Mouse (Mus musculus) lung, embryonic 16.5 days (tissue): ENCODE measurements around the gene Pkp3. TPM values are rescaled to one million over a fixed set of nuclear protein-coding genes. Genes with fewer than 3 reads are reported as not detected.

Experiments used
- ATAC-seq: fragments of 200-750 bp; cut with Nextera tagmentation; 2 replicates; pipeline ENCODE4 v1.8.0; 2017; ENCODE audit warnings: low read depth, mild to moderate bottlenecking, moderate library complexity
- H3K27ac ChIP-seq: fragments of 300-500 bp; sonication (generic); 2 replicates; pipeline ENCODE4 v1.5.1; 2014; ENCODE audit warnings: mild to moderate bottlenecking, control low read depth, low read length
- H3K27me3 ChIP-seq: fragments of 300-500 bp; sonication (generic); 2 replicates; pipeline ENCODE4 v1.6.1; 2014; ENCODE audit warnings: low read depth, low read length, mixed read lengths; ENCODE audit not compliant: control insufficient read depth, insufficient read depth
- H3K36me3 ChIP-seq: fragments of 300-500 bp; sonication (generic); 2 replicates; pipeline ENCODE4 v1.6.1; 2014; ENCODE audit warnings: low read length; ENCODE audit not compliant: control insufficient read depth, insufficient read depth
- H3K4me1 ChIP-seq: fragments of 300-500 bp; sonication (generic); replicated peaks from 2 replicates; pipeline ENCODE4 v1.6.1; 2014; ENCODE audit warnings: low read length, mixed read lengths; ENCODE audit not compliant: control insufficient read depth, insufficient read depth
- H3K4me2 ChIP-seq: fragments of 300-500 bp; sonication (generic); 2 replicates; pipeline ENCODE4 v1.6.1; 2014; ENCODE audit warnings: low read depth, low read length, control low read depth
- H3K4me3 ChIP-seq: fragments of 300-500 bp; sonication (generic); 2 replicates; pipeline ENCODE4 v1.5.1; 2014; ENCODE audit warnings: mild to moderate bottlenecking, low read length, control low read depth
- H3K9ac ChIP-seq: fragments of 300-500 bp; sonication (generic); 2 replicates; pipeline ENCODE4 v1.6.1; 2014; ENCODE audit warnings: low read length, control low read depth
- H3K9me3 ChIP-seq: fragments of 300-500 bp; sonication (generic); 2 replicates; pipeline ENCODE4 v1.6.1; 2016; ENCODE audit warnings: low read length; ENCODE audit not compliant: control insufficient read depth
- WGBS: fragments of 180-500 bp; shearing (Covaris S2); extraction: QIAGEN DNeasy Blood & Tissue Kit; methylation state at CpG from one replicate; pipeline ENCODE4 v1.1.7; 2014; 5-methylcytosine and 5-hydroxymethylcytosine counted together
- polyA plus RNA-seq: library from polyadenylated mRNA; unstranded; fragments of >200 nt; fragmentation: Nextera tagmentation; extraction: Ambion mirVana; gene quantifications from 2 replicates; pipeline ENCODE4 v1.2.1, GENCODE M21; 2015

Gene Pkp3
- polyA plus RNA-seq, 1 experiment from 2014 or later = 18.5 TPM

- Histone ChIP-seq H3K9me3 (no peaks in the 10 kb centered on the region), H3K36me3 (no peaks in the 10 kb centered on the region), H3K4me2 (peak overlapping the region; percentile 41), H3K4me3 (peak overlapping the region; percentile 46), H3K9ac (peak overlapping the region; percentile 65), H3K27me3 (no peaks in the 10 kb centered on the region), H3K27ac (peak overlapping the region; percentile 68), H3K4me1 (peaks cover 3% of the 10 kb centered on the region; the same call in 1 of the 2 replicates)
- WGBS = 21% methylated on average over 32 of the region's 34 CpGs
- ATAC-seq = peak; percentile 89
Measured at GRCm38 (mm10) chr7:141079481-141080449, 1.7 kb downstream of the Pkp3 start.

- H3K27me3 ChIP-seq = peaks cover 22% of the 10 kb centered on the region
- H3K4me1 ChIP-seq = peaks cover 8% of the 10 kb centered on the region
- H3K9me3 ChIP-seq = no peaks in the 10 kb centered on the region
- 19% methylated on average over 8 of the region's 8 CpGs for WGBS
- H3K9ac ChIP-seq = no peak overlapping the region
- H3K27ac ChIP-seq = no peak overlapping the region
- ATAC-seq = no peak
- H3K4me3 ChIP-seq = no peak overlapping the region
- no peak overlapping the region for H3K4me2 ChIP-seq
- H3K36me3 ChIP-seq = no peaks in the 10 kb centered on the region
Measured at GRCm38 (mm10) chr7:141087894-141088293, 9.9 kb downstream of the Pkp3 start.

DNA sequence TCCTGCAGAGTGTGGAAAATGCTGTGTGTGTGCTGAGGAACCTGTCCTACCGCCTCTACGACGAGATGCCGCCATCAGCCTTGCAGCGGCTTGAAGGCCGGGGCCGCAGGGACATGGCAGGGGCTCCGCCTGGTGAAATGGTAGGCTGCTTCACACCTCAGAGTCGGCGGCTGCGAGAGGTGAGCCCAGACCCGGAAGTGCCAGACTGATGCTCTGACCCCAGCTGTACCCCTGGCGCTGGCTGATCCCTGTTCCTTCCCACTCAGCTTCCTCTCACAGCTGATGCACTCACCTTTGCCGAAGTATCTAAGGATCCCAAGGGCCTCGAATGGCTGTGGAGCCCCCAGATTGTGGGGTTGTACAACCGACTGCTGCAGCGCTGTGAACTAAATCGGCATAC is 10.5 kb downstream of the Pkp3 start:
- Histone ChIP-seq H3K4me3 (no peak overlapping the region), H3K36me3 (no peaks in the 10 kb centered on the region), H3K4me2 (no peak overlapping the region), H3K9ac (no peak overlapping the region), H3K27ac (no peak overlapping the region), H3K9me3 (no peaks in the 10 kb centered on the region), H3K4me1 (peaks cover 8% of the 10 kb centered on the region), H3K27me3 (peaks cover 22% of the 10 kb centered on the region)
- WGBS = 7% methylated on average over 18 of the region's 18 CpGs
- ATAC-seq = no peak

DNA sequence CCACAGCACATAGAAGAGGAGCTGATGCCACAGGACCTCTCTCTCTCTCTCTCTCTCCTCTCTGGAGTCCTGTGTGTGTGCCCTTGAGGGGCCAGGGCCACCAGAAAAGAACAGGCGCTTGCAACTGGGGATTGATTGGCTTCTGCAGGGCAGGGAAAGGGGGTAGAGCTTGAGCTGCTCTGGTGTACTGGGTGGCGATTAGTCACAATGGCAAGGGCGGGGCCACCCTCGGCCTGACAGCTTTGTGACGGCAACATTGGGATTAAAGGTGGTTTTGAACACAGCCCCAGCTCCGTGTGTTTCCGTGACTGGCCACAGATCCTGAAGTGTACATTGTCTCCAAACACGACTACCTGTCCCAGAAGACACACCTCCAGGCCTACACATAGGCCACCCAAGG is 12.2 kb downstream of the Pkp3 start:
- no peak overlapping the region for H3K4me3 ChIP-seq
- no peak for ATAC-seq
- no peak overlapping the region for H3K4me2 ChIP-seq
- 73% methylated on average over 8 of the region's 8 CpGs for WGBS
- H3K27me3 ChIP-seq = peaks cover 22% of the 10 kb centered on the region
- H3K9ac ChIP-seq = no peak overlapping the region
- H3K36me3 ChIP-seq = no peaks in the 10 kb centered on the region
- H3K27ac ChIP-seq = no peak overlapping the region
- no peaks in the 10 kb centered on the region for H3K9me3 ChIP-seq
- peaks cover 8% of the 10 kb centered on the region for H3K4me1 ChIP-seq

DNA sequence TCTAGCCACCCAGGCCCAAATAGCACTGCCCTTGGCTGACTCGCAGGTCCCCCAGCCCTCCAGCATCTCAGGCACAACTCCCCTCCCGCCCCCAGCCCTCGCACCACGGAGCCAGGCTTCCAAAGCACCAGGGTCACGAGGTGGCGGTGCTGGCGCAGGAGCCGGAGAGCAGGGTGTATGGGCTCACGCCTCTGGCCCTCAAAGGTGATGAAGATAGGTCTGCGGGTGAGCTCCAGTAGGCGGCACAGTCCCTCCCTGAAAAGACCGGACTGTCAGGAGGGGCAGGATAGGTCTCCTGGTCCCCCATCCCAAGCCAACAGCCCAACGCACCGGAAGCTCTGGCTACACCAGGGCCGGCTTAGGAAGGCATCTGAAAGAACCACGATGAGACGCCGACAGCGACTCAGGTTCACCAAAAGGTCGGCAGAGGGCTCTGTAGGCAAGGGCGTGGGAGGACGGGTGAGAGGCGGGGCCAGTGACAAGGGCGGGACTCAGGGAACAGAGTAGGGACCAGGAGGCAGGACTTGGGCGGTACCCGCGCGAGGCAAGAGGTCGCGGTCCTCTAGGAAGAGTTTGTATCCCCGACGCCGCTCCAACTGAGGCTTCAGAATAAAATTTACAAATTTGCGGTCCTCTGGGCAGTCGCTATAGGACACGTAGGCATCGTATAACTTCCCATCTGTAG is 14.2 kb downstream of the Pkp3 start:
- peak; percentile 87 for ATAC-seq
- Histone ChIP-seq H3K9ac (peak overlapping the region; percentile 28), H3K4me1 (peaks cover 12% of the 10 kb centered on the region), H3K27ac (no peak overlapping the region), H3K4me3 (peak overlapping the region; percentile 30), H3K4me2 (peak overlapping the region; percentile 56), H3K36me3 (no peaks in the 10 kb centered on the region), H3K9me3 (no peaks in the 10 kb centered on the region), H3K27me3 (peaks cover 20% of the 10 kb centered on the region)
- WGBS = 3% methylated on average over 37 of the region's 37 CpGs

GRCm38 (mm10) chr7:141093950-141094349 is 15.9 kb downstream of the Pkp3 start:
- Histone ChIP-seq H3K4me1 (peaks cover 12% of the 10 kb centered on the region), H3K36me3 (no peaks in the 10 kb centered on the region), H3K4me3 (no peak overlapping the region), H3K27me3 (peaks cover 5% of the 10 kb centered on the region), H3K9me3 (no peaks in the 10 kb centered on the region), H3K27ac (no peak overlapping the region), H3K4me2 (no peak overlapping the region), H3K9ac (no peak overlapping the region)
- ATAC-seq = no peak
- WGBS = 76% methylated on average over 6 of the region's 6 CpGs

GRCm38 (mm10) chr7:141094487-141095205 is 16.6 kb downstream of the Pkp3 start:
- H3K4me3 ChIP-seq = no peak overlapping the region
- no peak for ATAC-seq
- no peak overlapping the region for H3K9ac ChIP-seq
- no peaks in the 10 kb centered on the region; the same call in none of the 2 replicates for H3K27me3 ChIP-seq
- 62% methylated on average over 15 of the region's 15 CpGs for WGBS
- no peak overlapping the region for H3K4me2 ChIP-seq
- no peaks in the 10 kb centered on the region for H3K9me3 ChIP-seq
- H3K27ac ChIP-seq = no peak overlapping the region
- H3K4me1 ChIP-seq = peaks cover 14% of the 10 kb centered on the region
- H3K36me3 ChIP-seq = no peaks in the 10 kb centered on the region

DNA sequence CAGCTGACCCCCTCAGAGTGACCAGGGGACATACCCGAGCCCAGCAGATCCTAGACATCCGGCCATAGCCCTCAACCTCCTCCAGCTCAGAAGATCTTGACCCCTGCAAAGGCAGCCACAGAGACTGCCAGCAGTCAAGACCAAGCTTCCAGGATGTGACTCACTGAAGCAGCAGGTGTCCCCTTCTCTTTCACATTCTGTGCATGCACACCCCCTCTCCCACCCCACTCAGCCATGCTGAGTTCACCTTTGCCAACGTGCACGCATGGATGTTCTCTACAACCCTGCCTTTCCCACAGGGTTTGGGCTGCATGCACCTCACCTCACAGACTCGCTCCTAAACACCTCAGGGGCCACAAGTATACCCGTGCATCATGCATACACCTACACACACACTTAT is 18.0 kb downstream of the Pkp3 start:
- Histone ChIP-seq H3K9ac (peak overlapping the region; percentile 49), H3K4me2 (peak overlapping the region; percentile 42), H3K27me3 (peaks cover 3% of the 10 kb centered on the region), H3K4me3 (peak overlapping the region; percentile 23), H3K9me3 (no peaks in the 10 kb centered on the region), H3K36me3 (no peaks in the 10 kb centered on the region), H3K27ac (peak overlapping the region; percentile 65), H3K4me1 (peaks cover 19% of the 10 kb centered on the region)
- no peak for ATAC-seq
- 69% methylated on average over 6 of the region's 6 CpGs for WGBS

DNA sequence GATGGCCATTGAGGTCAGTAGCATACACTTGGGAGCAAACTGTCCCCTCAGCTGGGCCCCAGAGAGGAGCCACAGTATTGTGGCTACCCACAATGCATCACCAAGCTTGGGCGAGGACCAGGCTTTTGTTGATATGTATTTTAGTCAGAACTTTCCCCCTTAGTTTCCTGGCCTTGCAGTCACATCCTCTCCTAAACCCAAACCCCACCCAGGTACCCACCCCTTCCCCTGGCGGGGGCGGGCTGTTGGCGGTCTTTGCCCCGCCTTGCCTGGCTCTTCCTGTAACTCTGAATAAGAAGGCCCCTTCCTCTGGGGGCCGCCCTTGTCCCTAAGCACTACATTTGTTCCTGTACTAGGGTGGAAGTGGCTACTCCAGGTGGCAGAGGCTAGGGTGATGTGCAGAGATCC is 18.6 kb downstream of the Pkp3 start:
- Histone ChIP-seq H3K27ac (peak overlapping the region; percentile 65), H3K9me3 (no peaks in the 10 kb centered on the region), H3K4me3 (peak overlapping the region; percentile 23), H3K36me3 (no peaks in the 10 kb centered on the region), H3K4me2 (peak overlapping the region; percentile 42), H3K27me3 (peaks cover 3% of the 10 kb centered on the region), H3K4me1 (peaks cover 19% of the 10 kb centered on the region), H3K9ac (peak overlapping the region; percentile 49)
- ATAC-seq = peak; percentile 53
- WGBS = 47% methylated on average over 6 of the region's 6 CpGs
